9 mouse cellular contexts compared by ENCODE assay signal in genomic region chr2:120562859-120563234, GRCm38 (mm10). TPM values are rescaled to one million over a fixed set of nuclear protein-coding genes. Genes with fewer than 3 reads are reported as not detected.
DNase-seq lines count a peak whose midpoint lies in the region; ATAC-seq and TF ChIP-seq lines count a peak whose summit lies in the region.
"Had no signal": no experiment of that assay in that cellular context is flagged by ENCODE, and none has a peak within 500 bp of the region (broad histone marks: within the 10 kb centered on the region; RNA-seq: fewer than 3 reads in every experiment).

No protein-coding gene starts in this region.

- H3K36me3 ChIP-seq in forebrain, embryonic 14.5 days (ENCODE audit: control insufficient read depth, insufficient read depth, low read length): no peaks in the 10 kb centered on the region
- no peaks in the 10 kb centered on the region for H3K36me3 ChIP-seq in liver, embryonic 15.5 days (replicated peaks)

- peak overlapping the region; percentile 93 for H3K9ac ChIP-seq in forebrain, embryonic 14.5 days (ENCODE audit: low read length)
- peak overlapping the region; percentile 92 for H3K9ac ChIP-seq in liver, embryonic 15.5 days

- H3K4me3 ChIP-seq in gastrocnemius, adult 2 months: peak overlapping the region; percentile 99
- H3K4me3 ChIP-seq in forebrain, embryonic 14.5 days (ENCODE audit: low read depth, low read length): peak overlapping the region; percentile 88
- H3K4me3 ChIP-seq in liver, embryonic 15.5 days (replicated peaks): peak overlapping the region; percentile 93

- no peak for DNase-seq in gastrocnemius, adult 2 months
- DNase-seq in gastrocnemius, postnatal 14 days: no peak
- DNase-seq in 416B (ENCODE audit: low read depth): peak; percentile 49
- DNase-seq in forebrain, embryonic 14.5 days (ENCODE audit: low spot score): peak; percentile 1
- DNase-seq in urinary bladder, postnatal 36 days (ENCODE audit: low spot score in 2 of 2): no peak
- no peak for DNase-seq in left cerebral cortex, postnatal 36 days (ENCODE audit: low spot score in 2 of 2)
- DNase-seq: cerebellum, adult 11-12 months had no signal

- no peaks in the 10 kb centered on the region for H3K9me3 ChIP-seq in forebrain, embryonic 14.5 days (replicated peaks; ENCODE audit: control insufficient read depth, low read length)
- no peaks in the 10 kb centered on the region for H3K9me3 ChIP-seq in liver, embryonic 15.5 days (replicated peaks)

- no peak for ATAC-seq in forebrain, embryonic 14.5 days
- no peak for ATAC-seq in liver, embryonic 15.5 days (ENCODE audit: insufficient read depth)
- ATAC-seq in granulocyte monocyte progenitor cell, adult 5-6 weeks (replicated peaks; ENCODE audit: poor library complexity, severe bottlenecking): no peak

- peak overlapping the region; percentile 70 for H3K4me2 ChIP-seq in forebrain, embryonic 14.5 days (ENCODE audit: low read length)
- peak overlapping the region; percentile 82 for H3K4me2 ChIP-seq in liver, embryonic 15.5 days

- TF ChIP-seq CTCF in gastrocnemius, adult 2 months (IDR thresholded peaks at IDR 0.05): no peak

- H3K27ac ChIP-seq in gastrocnemius, adult 2 months: peak overlapping the region; percentile 93
- H3K27ac ChIP-seq in forebrain, embryonic 14.5 days (ENCODE audit: low read depth, low read length): no peak overlapping the region
- peak overlapping the region; percentile 76; the same call in 1 of the 2 replicates for H3K27ac ChIP-seq in liver, embryonic 15.5 days (replicated peaks)

- no peaks in the 10 kb centered on the region for H3K27me3 ChIP-seq in forebrain, embryonic 14.5 days (replicated peaks; ENCODE audit: control insufficient read depth, insufficient read depth, low read length)
- H3K27me3 ChIP-seq in liver, embryonic 15.5 days: no peaks in the 10 kb centered on the region

- intact Hi-C loops in gastrocnemius, adult 2 months (cut with DNase I): loop anchor here (2.0 kb wide), 1 partner anchor 24 kb away; no protein-coding TSS in a partner anchor
- intact Hi-C loops in gastrocnemius, postnatal 14 days (cut with DNase I; ENCODE audit: low total_unique reads): no loop called here
- intact Hi-C loops in left cerebral cortex, postnatal 36 days (cut with DNase I): no loop called here

- H3K4me1 ChIP-seq in forebrain, embryonic 14.5 days (ENCODE audit: control insufficient read depth, insufficient read depth, low read length): peaks cover 5% of the 10 kb centered on the region; the same call in 1 of the 2 replicates
- peaks cover 49% of the 10 kb centered on the region for H3K4me1 ChIP-seq in liver, embryonic 15.5 days (replicated peaks)

- WGBS in forebrain, embryonic 14.5 days: 25% methylated on average over 9 of the region's 9 CpGs
- WGBS in liver, embryonic 15.5 days (ENCODE audit: insufficient replicate concordance): 8% methylated on average over 9 of the region's 9 CpGs

RNA-seq across cellular contexts. Expression of gene Zfp106, which starts 0.8 kb away (rescaled TPM):
- 100 to 1,000 TPM; 635 to 796 TPM for total RNA-seq in gastrocnemius, adult 2 months (2021)
- 100 to 1,000 TPM; 287 to 310 TPM for total RNA-seq in gastrocnemius, postnatal 14 days (2021)
- polyA plus RNA-seq in forebrain, embryonic 14.5 days (2014; fragmentation: Nextera tagmentation; extraction: Ambion mirVana): 42.1 and 50.2 TPM in 2 replicates
- polyA plus RNA-seq in liver, embryonic 15.5 days (2015; fragmentation: Nextera tagmentation; extraction: Ambion mirVana): 17.4 and 18.1 TPM in 2 replicates
- total RNA-seq in granulocyte monocyte progenitor cell, adult 5-6 weeks (2014; fragmentation: Nextera tagmentation): 110 and 113 TPM in 2 replicates
- total RNA-seq in granulocyte monocyte progenitor cell, adult 5-6 weeks (2017): 139 and 142 TPM in 2 replicates
- 100 to 1,000 TPM; 154 to 162 TPM for total RNA-seq in left cerebral cortex, postnatal 36 days (2021)

RNA-seq across cellular contexts. Expression of gene Snap23, which starts 4.6 kb away (rescaled TPM):
- total RNA-seq in gastrocnemius, adult 2 months (2021): 10 to 100 TPM; 42.6 to 57.5 TPM
- total RNA-seq in gastrocnemius, postnatal 14 days (2021): 10 to 100 TPM; 43.1 to 47.7 TPM
- polyA plus RNA-seq in forebrain, embryonic 14.5 days (2014; fragmentation: Nextera tagmentation; extraction: Ambion mirVana): 13.0 and 15.8 TPM in 2 replicates
- polyA plus RNA-seq in liver, embryonic 15.5 days (2015; fragmentation: Nextera tagmentation; extraction: Ambion mirVana): 24.7 and 27.4 TPM in 2 replicates
- 51.2 and 56.5 TPM in 2 replicates for total RNA-seq in granulocyte monocyte progenitor cell, adult 5-6 weeks (2014; fragmentation: Nextera tagmentation)
- total RNA-seq in granulocyte monocyte progenitor cell, adult 5-6 weeks (2017): 92.1 and 119 TPM in 2 replicates
- total RNA-seq in left cerebral cortex, postnatal 36 days (2021): 10 to 100 TPM; 13.3 to 15.9 TPM

RNA-seq across cellular contexts. Expression of gene Haus2, which starts 46.3 kb away (rescaled TPM):
- 1 to 10 TPM; 5.7 to 8.6 TPM for total RNA-seq in gastrocnemius, adult 2 months (2021)
- 1 to 10 TPM; 6.5 to 6.6 TPM for total RNA-seq in gastrocnemius, postnatal 14 days (2021)
- polyA plus RNA-seq in forebrain, embryonic 14.5 days (2014; fragmentation: Nextera tagmentation; extraction: Ambion mirVana): 24.3 and 26.5 TPM in 2 replicates
- 10.4 and 10.8 TPM in 2 replicates for polyA plus RNA-seq in liver, embryonic 15.5 days (2015; fragmentation: Nextera tagmentation; extraction: Ambion mirVana)
- total RNA-seq in granulocyte monocyte progenitor cell, adult 5-6 weeks (2014; fragmentation: Nextera tagmentation): 20.4 and 22.0 TPM in 2 replicates
- total RNA-seq in granulocyte monocyte progenitor cell, adult 5-6 weeks (2017): 17.9 and 20.8 TPM in 2 replicates
- 10 to 100 TPM; 14.0 to 15.1 TPM for total RNA-seq in left cerebral cortex, postnatal 36 days (2021)

RNA-seq across cellular contexts. Expression of gene Lrrc57, which starts 46.5 kb away (rescaled TPM):
- 10 to 100 TPM in 1 of 2 experiments, 1 to 10 TPM in 1; 9.9 to 13.9 TPM for total RNA-seq in gastrocnemius, adult 2 months (2021)
- total RNA-seq in gastrocnemius, postnatal 14 days (2021): 10 to 100 TPM; 10.3 to 13.2 TPM
- 31.0 and 35.4 TPM in 2 replicates for polyA plus RNA-seq in forebrain, embryonic 14.5 days (2014; fragmentation: Nextera tagmentation; extraction: Ambion mirVana)
- polyA plus RNA-seq in liver, embryonic 15.5 days (2015; fragmentation: Nextera tagmentation; extraction: Ambion mirVana): 10.9 and 11.8 TPM in 2 replicates
- 7.3 and 12.1 TPM in 2 replicates for total RNA-seq in granulocyte monocyte progenitor cell, adult 5-6 weeks (2014; fragmentation: Nextera tagmentation)
- total RNA-seq in granulocyte monocyte progenitor cell, adult 5-6 weeks (2017): 18.9 and 20.5 TPM in 2 replicates
- total RNA-seq in left cerebral cortex, postnatal 36 days (2021): 10 to 100 TPM; 34.5 to 44.9 TPM

Comparison
In these comparisons a context has a peak if more than half of its experiments do, and no peak if none do; other contexts are left out.
1. DNase-seq: peak in 416B (single experiment) and forebrain, embryonic 14.5 days (single experiment); none in gastrocnemius, adult 2 months (single experiment), gastrocnemius, postnatal 14 days (single experiment), urinary bladder, postnatal 36 days (0 of 2) and left cerebral cortex, postnatal 36 days (0 of 2).
2. Peak in every context shown above with its lines, with median percentiles within 50 percentile points of each other: H3K4me3 ChIP-seq.